Mouse (Mus musculus) 3134 (cell line): ENCODE measurements at regions not wholly inside any gene's neighbourhood (a gene's known extent, or its start where the extent isn't known, plus 50 kb on each side); places are given as distances from the start of the nearest gene placed in this dataset.
A peak's percentile ranks its signal among the peaks of the same experiment; 100 is the strongest.

Experiments used
- DNase-seq: peaks from one replicate; pipeline ENCODE4 v3.0.0-alpha.2; 2011; ENCODE audit warnings: low spot score; ENCODE audit not compliant: insufficient read length; ENCODE audit errors: extremely low read depth

DNA sequence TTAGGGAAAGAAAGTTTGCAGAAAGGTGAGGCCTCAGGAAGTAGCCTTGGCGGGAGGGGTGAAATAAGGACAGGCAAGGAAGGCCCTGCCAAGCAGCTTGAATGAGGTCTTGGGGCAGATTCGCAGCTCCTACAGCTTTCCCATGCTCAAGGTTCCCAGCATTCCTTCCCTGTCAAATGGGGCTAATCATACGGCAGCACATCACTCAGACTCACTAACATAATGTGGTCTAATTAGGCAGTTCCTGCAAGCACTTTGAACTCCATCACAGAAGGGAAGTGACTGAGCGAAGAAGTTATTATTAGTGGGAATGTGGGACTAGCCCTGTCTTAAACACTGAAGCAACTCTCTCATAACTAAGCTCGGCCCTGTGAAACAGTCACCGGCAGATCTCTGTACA is 87.1 kb upstream of the Gm10260 start:
- no peak for DNase-seq

DNA sequence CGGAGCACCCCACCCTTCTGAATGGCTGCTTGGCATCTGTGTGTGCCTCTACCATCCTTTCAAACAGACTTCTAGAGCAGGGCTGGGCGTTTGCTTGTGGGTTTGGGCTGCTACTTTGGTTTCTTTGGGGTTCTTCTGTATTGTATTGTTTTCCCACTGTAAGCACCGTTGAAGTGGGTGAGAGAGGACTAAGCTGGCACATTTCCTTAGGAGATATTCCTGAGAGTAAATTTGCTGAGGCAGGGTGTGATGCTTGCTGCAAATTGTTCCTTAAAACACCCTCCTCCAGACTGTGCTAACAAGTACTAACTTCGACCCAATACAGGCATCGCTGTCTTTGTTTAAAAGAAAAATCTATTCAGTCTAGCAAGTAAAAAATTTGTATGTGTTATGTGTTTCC is 84.7 kb upstream of the Gm10260 start:
- no peak for DNase-seq

DNA sequence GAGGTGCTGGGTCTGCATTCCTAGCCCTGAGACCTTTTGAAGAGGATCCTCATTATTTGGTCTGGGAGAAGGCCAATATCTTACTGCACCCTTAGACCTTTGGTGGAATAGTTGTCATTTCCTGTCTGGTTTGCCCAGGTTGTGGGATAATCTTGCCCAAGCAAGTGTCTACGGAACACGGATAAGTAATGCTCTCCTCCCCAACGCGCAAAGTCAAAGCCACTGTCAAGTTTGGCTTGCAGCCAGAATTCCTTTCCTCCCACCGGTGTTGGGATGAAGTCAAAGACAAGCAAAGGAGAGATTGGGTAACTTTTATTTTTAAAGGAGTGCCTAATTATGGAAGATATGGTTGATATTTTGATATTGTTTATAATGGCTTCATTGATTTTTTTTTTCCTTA is 82.4 kb upstream of the Gm10260 start:
- no peak for DNase-seq

DNA sequence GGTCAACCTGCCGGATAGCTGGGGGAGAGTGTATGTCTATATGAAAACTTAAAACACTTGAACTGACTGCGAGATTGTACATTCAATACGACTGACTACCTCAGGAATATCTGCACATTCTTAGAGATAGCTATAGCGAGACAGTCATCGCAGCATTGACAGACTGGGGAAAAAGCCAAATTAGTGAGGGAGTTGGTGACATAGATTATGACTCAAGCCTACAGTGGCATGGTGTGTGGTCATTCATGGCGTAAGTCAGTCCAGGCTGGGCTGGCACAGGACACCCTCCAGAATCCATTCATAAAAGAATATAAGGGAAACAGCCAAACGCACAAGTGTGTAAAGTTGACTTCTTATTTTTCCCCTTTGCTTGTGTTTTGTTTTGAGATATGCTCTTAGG is 81.1 kb upstream of the Gm10260 start:
- DNase-seq, result peak; percentile 35

DNA sequence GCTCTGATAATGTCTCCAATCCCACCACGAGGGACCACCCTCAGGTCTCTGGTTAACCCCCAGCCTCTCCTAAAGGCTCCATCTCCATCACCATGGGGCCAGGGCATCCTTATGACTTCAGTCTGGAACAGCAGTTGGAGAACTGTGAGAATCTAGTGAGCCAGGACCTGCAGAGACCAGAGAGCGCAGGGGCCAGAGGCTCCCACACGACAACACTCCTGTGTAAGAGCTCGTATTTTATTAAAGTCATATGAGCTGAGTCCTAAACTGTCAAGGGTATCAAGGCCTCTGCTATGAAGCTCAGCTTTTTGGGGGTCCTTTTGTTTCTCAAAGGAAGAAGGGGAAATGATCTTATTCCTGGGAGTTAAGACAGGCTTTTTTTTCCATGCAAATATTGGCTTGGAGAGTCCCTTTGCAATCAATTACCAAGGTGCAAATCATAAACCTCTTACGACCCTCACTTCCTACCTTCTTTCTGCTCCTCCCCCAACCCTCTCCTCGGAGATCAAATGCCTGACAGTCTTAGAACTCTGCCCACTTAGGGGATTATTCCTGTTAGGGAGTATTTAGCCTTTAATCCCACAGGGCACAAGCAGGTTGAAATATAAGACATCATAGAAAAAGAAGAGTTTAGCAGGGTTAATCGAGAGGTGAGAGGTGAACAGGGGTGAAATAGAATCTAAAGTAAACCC is 79.3 kb upstream of the Gm10260 start:
- no peak for DNase-seq

DNA sequence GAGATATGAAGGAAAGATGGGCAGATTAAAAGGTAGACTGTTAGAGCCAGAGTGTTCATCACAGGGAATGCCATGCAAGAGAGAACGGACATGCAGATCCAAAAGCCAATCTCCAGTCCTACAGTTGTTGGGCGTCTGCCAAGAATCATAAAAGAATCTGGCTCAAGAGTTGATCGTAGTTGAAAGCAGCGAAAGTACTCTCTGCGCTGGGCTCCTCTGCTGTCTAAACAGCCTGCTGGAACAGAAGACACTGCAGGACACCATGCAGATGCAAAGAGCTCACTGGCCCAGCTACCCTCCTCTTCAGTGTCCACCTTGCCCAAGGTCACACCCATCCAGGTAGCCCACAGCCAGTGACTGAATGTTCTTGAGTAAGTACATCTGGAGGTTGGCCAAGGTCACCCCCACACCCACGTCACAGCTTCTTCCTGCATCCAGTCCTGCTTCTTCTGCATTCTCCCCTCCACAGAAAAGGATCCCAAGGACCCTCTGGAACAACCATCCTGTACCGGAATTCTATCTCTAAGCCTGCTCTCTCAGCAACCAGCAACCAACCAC is 77.1 kb upstream of the Gm10260 start:
- DNase-seq, result no peak

DNA sequence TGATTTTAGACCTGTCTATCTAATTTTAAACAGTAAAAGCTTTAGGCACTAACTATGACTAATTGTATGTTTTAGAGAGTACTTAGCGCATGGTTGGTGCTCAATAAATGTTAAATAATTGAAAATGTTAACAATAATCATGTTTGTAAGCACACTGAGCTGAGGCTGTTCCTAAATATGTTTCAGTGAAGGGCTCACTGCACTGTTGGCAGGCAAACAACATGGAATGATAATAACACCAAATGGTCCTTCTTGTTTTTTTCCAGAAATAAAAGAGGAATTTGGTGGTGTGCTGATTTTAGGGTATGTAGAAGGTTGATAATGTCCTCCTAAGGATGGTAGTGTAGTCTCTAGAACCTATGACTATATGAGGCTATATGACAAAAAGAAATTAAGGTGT is 72.0 kb upstream of the Gm10260 start:
- no peak for DNase-seq

DNA sequence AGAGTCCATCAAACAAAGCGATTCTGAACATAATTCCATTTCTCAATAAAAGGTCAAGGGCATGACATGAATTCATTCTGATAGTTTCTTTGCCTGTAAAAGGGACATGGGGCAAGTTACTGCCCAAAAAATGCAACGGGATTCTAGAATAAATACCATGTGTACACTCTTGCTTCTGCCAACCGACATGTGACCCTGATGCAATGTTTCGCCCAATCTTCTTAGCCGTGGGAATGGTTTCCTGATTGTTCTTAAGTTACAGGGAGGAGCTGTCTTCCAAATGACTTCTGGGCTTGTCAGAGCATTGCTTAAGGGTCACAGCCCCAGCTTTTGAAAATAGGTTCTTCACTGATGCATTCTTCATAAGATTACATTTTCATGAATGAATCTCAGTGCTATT is 71.4 kb upstream of the Gm10260 start:
- DNase-seq, result no peak

DNA sequence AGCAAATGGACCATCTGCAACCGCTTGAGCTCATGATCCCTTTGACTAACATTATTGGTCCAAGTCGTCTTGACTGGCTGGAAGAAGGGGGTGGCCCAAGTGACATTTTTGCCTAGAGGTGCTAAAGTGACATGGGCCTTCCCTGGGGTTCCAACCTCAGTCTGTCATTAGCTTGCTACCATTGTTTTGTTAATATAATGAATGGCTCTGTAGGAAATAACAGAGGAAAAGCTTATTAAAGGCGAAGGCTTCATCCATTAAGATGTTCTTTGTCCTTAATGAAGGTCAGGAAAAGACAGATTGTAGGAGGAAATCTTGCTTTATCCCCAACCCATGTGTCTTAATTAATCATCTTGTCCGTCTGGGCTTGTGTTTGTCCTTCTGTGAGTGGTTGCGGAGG is 69.1 kb upstream of the Gm10260 start:
- no peak for DNase-seq

DNA sequence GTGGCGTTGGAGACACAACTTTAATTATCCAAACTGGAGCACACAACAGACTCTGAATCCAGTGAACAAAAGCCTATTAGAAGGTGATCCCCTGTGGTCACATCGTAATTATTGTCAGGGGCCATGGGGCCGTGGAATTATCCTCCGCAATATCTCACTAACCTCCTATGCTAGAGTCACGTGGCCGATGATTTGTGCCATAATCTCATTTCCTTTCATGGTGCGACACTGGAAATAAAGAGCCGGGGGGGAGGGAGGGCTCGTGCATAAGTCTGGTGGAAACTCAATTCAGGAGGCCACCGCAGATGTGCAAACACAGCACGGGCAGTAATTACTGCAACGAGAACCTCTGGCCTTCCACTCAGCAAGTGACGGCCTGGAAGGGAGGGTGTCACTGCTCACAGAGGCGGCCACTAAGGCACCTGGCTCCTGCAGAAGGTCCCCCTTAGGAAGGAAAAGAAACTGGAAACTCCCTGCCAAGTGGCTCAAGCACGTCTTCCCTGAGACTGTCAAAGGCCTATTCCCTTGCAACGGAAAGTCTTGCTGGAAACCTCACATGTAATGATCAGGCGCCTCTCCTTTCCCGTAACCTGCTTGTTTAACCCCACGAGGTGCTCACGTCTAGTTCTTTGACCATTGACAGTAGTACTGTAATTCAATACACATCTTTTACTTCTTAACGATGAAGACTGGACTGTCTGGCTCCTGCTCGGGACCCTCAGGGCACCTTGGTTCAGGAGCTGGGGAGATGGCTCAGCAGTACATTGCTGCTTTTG is 65.6 kb upstream of the Gm10260 start:
- no peak for DNase-seq

DNA sequence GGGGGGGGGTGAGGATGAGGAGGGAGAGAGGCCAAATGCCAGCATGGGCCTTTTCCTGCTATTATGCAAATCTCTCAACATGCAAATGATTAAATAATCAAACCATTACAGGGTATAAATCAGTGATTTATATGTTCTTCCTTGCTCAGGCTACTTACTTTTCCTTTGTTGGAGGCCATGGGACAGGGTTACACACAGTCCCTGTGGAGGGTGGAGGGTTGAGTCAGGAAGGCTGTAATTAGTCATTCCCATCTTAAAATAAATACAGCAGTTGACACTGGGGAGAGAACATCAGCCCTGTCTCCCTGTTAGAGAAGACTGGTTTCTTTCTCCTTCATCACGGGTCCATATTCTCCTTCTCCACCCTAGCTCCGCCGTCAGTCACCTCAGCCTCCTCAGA is 64.9 kb upstream of the Gm10260 start:
- no peak for DNase-seq

DNA sequence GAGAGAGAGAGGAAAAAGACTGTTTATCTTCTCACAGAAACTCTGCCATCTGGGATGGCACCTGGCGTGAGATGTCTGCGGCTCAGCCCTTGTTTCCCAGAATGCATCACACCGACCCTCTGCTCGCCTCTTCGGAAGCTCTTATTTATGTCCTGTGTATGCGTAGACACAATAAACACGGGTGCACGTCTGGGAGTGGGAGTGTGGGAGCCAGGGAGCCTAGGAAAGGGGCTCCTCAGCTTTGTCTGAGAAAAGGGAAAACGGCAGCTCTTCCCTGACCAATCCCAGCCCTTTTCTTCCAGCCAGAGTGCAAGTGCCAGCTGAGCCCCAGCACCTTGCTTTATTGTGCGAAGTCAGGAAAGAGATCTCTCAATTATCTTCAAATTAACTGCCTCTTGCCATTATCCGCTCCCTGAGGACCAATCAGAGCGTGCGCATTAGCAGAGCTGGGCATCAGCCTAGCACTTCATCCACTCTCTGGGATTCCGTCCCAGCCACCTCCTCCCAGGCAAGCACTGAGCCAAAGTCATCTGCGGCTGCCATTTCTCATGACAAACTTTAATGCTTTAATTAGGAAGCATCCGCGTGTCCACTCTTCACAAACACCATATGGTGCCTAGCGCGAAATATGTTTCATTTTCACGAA is 63.8 kb upstream of the Gm10260 start:
- no peak for DNase-seq

DNA sequence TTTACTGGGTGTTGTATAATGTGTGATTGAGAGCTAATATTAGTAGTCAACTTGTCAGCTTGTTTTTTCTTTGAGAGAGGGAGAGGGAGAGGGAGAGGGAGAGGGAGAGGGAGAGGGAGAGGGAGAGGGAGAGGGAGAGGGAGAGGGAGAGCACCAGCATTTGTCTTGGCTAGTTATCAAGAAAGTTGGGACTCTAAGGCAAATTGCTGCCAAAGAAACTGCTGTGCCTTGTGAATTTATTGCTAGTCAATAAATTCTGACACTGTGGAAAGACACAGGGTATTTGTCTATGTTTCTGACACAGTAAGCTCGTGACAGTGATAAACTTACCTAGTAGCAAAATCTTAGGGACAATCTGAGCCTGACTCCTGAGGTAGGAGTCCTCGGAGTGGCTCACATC is 61.2 kb upstream of the Gm10260 start:
- DNase-seq, result no peak

DNA sequence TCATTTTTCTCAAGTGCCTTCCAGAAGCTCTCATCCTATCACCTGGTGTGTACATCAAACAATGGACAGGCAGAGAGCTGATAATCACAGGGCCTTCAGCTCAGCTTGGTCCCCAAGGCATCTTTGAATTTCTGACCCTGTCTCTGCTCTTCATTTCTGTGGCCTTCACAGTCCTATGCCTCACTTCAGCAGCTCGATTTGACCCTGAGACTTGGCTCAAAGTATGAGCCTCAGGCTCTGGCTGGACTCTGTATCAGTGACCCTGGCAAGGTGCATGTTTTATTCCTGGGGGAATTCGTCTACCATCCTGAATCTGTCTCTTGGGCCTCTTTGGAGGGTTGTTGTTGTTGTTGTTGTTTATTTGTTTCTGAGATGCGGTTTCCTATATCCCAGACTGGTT is 60.6 kb upstream of the Gm10260 start:
- no peak for DNase-seq

DNA sequence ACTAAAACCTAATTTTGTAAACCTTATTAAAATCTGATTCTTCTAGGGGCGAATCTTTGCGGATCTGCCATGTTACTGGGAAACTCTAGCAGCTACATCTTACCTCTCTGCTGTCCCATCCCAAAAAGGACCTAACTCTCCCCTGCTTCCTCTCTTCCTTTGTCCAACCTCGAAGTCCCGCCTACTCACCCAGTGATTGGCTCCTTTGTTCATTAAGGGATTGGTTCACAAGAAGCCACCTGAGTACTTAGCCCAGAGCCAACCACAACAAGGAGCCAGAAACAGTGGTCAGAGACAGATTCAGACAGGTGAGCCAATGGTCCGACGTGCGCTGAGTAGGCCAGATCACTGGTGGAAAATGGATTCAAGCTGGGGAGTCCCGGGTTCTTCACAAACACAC is 60.0 kb upstream of the Gm10260 start:
- no peak for DNase-seq

DNA sequence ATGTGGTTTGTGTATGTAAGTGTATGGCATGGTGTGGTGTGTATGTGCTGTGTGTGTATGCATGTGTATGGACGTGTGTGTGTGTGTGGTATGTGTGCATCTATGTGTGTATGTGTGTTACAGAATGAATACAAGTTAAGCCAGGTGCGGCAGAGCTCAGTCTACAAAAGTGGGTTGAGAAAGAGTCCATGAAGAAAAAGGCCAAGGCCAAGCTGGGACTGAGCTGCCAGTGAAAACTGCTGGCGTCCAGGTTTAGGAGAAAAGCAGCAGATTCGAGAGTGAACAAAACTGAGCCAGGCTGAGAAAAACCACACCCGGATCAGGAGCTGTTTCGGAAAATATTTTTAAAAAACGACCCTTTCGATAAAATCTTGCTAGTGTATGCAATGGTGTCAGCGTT is 58.6 kb upstream of the Gm10260 start:
- DNase-seq, result no peak

DNA sequence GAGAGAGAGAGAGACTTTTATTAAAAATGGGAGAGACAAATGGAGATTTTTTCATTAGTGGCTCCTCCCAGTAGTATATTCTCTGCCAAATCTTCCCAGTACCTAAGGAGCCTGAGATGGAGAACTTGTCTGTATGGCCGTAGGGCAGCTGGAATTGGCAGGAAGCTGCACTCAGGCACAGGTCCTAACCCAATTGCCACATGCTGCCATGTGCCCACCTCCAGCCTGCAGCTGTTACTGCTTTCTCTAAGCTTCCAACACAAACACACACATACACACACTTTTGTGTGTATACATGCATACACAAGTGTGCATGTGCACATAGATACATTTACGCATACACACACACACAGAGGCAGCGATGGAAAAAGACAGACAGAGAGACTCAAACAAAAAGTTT is 56.5 kb upstream of the Gm10260 start:
- DNase-seq, result no peak
